Mouse (Mus musculus) mature B cell (primary cell): Measurements from ENCODE around the gene Arhgap31.
"Not testable (repeated sequence)": the region's sequence is repeated elsewhere in the genome, so short reads cannot be mapped to it uniquely, and the experiment has no call there.

Source experiments
- in situ Hi-C: fragments of 300-500 bp; cut with MboI; formaldehyde crosslinking; loops from 2 replicates; pipeline ENCODE4 v1.14.3; 2019

The Arhgap31 gene

GRCm38 (mm10) chr16:38688531-38689264 lies 24.4 kb downstream of the Arhgap31 start:
- in situ Hi-C loops, result no loop called here

DNA sequence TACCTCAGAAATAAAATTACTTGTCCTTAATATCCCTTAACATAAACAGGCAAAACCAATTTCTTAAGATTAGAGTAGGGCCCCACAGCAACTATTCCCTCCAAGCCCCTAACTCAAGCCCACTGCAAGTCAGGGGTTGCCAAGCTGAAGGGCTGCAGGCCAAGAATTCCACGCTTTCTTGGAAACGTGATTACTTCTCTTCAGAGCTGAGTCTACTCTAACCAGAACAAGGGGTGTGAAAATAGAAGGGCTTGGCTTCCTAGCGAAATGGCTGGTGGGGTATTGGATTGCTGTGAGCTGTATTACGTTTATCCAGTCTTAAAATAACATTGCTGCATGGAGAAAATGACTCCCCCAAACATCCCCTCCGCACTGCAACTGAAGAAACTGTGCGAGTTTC lies 25.4 kb downstream of the Arhgap31 start:
- in situ Hi-C loops, result no loop called here

- in situ Hi-C loops, result no loop called here
Measured at GRCm38 (mm10) chr16:38683094-38683493, 30.0 kb downstream of the Arhgap31 start.

- in situ Hi-C loops, result no loop called here
Measured at GRCm38 (mm10) chr16:38681313-38681712, 31.8 kb downstream of the Arhgap31 start.

- in situ Hi-C loops, result no loop called here
Measured at GRCm38 (mm10) chr16:38679431-38680021, 33.5 kb downstream of the Arhgap31 start.

- in situ Hi-C loops, result no loop called here
Measured at GRCm38 (mm10) chr16:38678853-38679252, 34.2 kb downstream of the Arhgap31 start.

DNA sequence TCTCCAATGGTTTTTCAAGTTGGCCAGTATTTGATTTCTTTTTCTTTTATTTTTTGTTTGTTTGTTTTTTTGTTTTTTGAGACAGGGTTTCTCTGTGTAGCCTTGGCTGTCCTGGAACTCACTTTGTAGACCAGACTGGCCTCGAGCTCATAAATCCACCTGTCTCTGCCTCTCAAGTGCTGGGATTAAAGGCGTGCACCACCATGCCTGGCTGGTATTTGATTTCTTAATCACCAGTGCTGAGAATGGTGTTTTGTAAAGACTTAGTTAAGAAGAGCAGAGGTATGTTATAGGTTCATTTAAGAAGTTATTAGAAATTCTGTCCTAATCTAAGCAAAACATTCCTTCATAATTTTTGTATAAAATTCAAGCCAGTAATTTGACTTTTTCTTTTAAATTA lies 35.1 kb downstream of the Arhgap31 start:
- in situ Hi-C loops, result not testable (repeated sequence)

GRCm38 (mm10) chr16:38677171-38677570 lies 35.9 kb downstream of the Arhgap31 start:
- in situ Hi-C loops, result no loop called here

DNA sequence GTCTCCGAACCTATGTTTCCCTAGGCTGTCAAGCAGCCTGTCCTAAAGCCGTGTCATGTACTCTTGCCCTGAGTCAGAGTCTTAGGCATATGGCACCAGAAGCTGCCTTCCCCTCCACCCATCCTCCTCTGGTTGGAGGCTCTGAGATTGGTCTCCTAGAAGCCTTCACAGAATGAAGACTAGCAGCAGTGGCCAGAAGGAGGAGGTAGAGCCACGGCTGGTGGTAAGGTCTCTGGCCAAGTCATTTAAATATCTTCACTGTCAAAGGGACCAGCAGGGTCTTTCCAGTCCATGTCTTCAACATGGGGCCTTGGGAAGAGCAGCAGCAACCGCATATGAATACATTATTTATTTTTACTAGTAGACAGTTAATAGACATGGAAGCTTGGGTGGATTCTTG lies 36.4 kb downstream of the Arhgap31 start:
- in situ Hi-C loops, result no loop called here

- in situ Hi-C loops, result no loop called here
Measured at GRCm38 (mm10) chr16:38675600-38676335, 37.3 kb downstream of the Arhgap31 start.

DNA sequence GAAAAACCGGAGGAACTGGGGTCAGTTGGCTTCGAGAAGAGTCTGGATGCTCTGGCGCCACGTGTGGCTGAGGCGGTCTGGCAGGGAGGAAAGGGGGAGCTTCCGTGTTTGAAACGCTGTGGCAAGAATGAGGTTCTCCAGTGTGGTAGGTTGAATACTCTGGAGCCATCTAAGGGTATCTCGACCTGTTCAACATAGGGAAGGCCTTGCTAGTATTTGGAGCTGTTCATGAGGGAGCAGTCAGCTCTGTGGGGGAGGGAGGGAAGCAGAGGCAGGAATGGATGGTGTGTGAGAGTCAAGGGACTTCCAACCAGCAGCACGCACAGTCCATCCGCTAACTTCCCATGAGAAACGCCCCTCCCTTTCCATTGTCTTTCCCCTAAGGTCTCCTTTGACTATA lies 38.2 kb downstream of the Arhgap31 start:
- in situ Hi-C loops, result no loop called here

DNA sequence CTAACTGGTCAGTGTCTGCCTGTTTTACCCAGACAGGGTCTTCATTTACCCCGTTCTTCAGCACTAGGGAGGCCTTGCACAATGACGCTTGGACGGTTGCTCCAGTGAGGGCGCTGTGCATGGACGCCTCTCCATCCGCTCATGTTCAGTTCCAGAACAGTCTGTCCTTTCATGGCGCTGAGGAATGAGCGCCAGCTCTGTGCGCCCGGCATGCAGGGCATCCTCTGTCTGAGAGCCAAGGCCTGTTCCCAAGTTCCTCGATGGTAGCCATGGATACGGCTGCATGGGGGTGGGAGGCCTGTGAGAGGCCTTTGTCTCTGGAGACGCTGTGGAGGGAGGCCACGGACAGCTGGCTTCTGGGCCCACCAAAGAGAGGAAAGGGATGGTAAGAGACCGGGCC lies 39.6 kb downstream of the Arhgap31 start:
- in situ Hi-C loops, result no loop called here

DNA sequence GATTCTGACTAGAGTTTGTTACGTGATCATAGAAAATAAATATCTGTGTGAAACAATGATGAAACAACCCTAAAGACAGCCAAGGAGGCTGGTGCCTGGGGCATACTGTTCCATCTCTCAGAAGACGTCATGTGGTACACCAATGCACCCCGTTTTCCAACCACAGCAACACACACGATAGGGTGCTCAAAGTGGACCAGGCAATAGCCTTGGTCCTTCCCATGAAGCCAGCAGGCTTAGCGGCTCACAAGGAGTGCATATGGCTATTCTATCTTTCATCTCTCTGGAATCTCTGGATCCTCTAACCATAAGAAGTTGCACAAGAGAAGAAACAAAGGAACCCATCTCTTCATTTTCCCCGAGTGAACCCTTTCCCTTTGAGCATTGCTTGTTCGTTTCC lies 40.1 kb downstream of the Arhgap31 start:
- in situ Hi-C loops, result no loop called here

DNA sequence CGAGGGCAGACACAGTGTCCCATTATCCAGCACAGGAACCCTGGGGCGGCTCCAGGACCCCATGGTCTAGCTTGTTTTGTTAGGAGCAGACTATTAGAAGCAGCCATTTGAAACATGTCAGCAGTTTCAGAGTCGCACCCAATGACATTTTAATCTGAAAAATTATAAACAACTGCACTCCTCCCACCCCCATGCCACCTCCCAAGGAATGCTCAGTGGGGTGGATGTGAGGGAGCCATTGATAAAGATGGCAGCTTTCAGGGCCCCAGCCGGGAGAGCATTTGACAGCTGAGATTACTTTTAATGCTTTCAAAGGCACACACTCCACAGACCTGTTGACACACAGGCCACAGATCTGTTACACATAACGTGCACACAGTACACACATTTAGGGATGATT lies 40.7 kb downstream of the Arhgap31 start:
- in situ Hi-C loops, result no loop called here

GRCm38 (mm10) chr16:38670621-38671390 lies 42.3 kb downstream of the Arhgap31 start:
- in situ Hi-C loops, result no loop called here

DNA sequence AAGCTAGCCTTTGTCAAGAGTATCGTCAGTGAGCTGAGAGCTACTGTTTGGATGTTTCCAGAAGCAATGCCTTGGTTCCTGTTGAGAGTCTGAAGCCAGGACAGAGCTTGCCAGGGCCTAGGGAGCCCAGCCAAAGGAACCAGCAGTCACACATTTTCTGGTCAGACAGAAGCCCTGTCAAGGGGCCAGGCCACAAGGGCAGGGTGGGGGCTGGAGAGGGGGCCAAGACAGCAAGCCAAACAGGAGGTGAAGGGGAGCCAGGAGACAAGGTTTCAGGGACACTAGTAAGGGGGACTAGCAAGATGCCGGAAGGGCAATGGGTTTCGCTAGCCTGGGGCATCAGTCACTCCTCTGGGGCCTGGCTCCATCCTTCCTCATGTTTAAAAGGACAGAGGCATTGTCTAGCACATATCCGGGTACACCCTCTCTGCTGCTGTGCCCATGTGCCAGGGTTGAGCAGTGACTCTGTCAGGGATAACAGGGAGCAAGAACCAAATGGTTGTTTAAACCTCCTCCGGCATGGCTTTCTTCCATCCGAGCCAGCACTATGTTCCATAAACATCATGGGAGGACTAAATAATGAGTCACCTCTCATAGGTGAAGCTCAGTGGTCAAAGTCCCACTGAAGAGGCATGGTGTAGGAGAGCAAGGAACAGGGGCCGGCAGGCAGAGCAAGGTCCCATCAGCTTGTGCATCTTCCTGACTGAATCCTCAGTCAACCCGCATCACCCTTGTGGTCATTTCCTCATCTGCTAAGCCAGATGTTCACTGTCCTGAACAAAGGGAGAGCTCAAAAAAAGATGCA lies 44.0 kb downstream of the Arhgap31 start:
- in situ Hi-C loops, result no loop called here

DNA sequence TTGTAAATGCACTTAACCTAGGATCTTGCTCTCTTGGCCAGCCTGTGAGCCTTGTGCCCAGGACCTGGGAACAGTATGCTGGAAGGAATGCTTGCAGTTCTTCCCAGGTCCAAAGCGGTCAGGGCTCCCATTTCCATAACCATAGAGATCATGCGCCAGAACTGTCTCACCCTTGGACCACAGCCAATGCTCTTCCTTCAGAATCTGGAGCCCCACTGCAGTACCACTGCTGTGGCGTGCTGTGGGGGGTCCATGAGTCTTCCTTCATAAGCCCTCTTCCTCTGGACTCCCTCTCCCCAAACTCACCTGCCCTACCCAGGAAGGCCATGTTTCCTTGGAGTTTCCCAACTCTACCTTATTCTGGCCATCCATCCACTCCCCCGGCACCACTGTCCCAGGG lies 46.6 kb downstream of the Arhgap31 start:
- in situ Hi-C loops, result no loop called here

DNA sequence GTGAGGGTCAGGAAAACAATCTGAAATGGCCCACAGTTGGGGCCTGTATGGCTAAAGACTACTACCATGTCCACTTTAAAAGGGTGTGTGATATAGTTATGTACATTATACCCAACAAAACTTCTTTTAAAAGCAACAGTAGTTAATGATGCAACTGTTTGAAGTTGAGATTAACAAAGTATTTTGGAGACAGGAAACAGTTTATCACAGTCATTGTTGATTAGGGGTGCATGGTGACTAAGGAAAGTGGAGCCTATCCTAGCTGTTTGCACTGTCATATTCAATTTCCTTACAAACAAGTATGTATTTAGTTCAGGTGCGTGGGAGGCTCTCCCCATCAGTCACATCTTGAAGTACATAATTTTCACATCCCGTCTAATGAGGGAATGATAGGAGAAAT lies 47.1 kb downstream of the Arhgap31 start:
- in situ Hi-C loops, result no loop called here

- in situ Hi-C loops, result no loop called here
Measured at GRCm38 (mm10) chr16:38662575-38662974, 50.5 kb downstream of the Arhgap31 start.

DNA sequence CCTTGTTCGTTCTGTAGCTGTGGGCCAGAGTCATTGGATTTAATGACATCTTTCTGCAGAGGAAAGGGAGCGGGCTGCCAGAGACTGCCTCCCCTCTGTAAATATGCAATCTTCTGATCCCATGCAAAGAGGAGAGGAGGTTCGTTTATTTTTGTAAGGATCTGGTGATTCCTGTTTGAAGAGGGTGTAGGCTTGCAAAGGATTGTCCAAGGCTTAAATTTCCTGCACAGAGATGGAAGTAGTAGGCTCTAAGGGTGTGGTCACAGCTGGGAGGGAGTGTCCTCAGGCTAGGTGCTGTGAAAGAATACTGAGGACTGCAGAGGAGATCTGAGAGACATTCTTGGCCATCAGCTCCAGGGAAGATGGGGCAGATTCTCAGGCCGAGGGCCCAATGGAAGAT lies 58.8 kb downstream of the Arhgap31 start:
- in situ Hi-C loops, result no loop called here

GRCm38 (mm10) chr16:38653390-38653871 lies 59.6 kb downstream of the Arhgap31 start:
- in situ Hi-C loops, result no loop called here
